Mouse (Mus musculus): ENCODE data around the gene Jazf1.

DNA sequence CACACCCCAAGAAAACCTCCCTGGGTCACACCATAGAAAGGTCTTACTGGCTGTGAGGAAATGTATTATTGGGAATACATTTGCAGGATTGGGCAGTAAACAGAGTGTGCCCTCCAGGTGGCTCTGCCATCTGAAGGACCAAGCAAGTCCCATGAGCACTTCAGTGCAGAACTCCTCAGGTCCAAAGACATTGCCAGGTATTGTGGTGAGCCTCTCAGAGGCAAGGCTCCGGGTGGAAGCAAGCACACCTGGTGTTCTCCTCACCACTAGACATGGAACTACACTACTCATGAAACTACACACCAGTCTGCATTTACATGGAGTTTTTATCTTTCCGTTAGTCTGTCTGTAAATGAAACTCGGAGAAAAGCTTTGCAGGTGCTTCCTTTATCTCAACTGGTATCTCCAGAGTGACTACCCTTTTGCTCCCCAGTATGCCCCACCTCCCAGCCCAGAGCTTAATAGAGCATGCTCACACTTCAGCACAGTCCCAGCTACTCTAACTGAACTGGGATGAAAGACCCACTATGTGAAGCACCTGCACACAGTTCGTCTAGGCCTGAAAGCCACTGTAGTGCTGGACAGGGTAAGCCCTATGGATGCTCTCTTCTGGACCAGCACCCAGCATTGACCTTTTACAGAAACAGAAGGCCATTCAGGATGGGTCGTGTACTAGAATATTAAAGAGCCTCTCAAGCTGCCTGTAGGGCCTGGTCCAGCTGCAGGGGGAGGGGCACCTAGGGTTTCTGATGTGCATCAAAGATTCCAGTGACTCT is 156.1 kb downstream of the Jazf1 start:
- TF ChIP-seq CTCF (IDR thresholded peaks at IDR 0.05; ENCODE audit: extremely low read depth, insufficient read depth, insufficient read length, insufficient replicate concordance) = no peak
- TF ChIP-seq POLR2A (IDR thresholded peaks at IDR 0.05; ENCODE audit: low read depth, low read length) = no peak

Measured in spleen, adult 2 months (tissue).